Mouse (Mus musculus): ENCODE measurements around the gene Prss22.
A peak's percentile ranks its signal among the peaks of the same experiment; 100 is the strongest.

Gene Prss22

GRCm38 (mm10) chr17:23997901-23998300 lies at the start of gene Prss22:
Gene Prss22, minus strand, starts transcription at chr17:23998100.
- DNase-seq (ENCODE audit: low spot score): no peak

- DNase-seq (ENCODE audit: low spot score): no peak
Measured at GRCm38 (mm10) chr17:24046026-24046425, 48.1 kb upstream of the Prss22 start.

- no peak for DNase-seq (ENCODE audit: low spot score)
Measured at GRCm38 (mm10) chr17:24045608-24046007, 47.7 kb upstream of the Prss22 start.

- DNase-seq (ENCODE audit: low spot score): no peak
Measured at GRCm38 (mm10) chr17:24044482-24044881, 46.6 kb upstream of the Prss22 start.

- DNase-seq (ENCODE audit: low spot score): no peak
Measured at GRCm38 (mm10) chr17:24037844-24038243, 39.9 kb upstream of the Prss22 start, which contains the start of gene Prss27. Gene Prss27, plus strand, starts transcription at chr17:24038144.

- peak; percentile 12 for DNase-seq (ENCODE audit: low spot score)
Measured at GRCm38 (mm10) chr17:24037360-24037759, 39.5 kb upstream of the Prss22 start.

- no peak for DNase-seq (ENCODE audit: low spot score)
Measured at GRCm38 (mm10) chr17:24036954-24037353, 39.1 kb upstream of the Prss22 start.

GRCm38 (mm10) chr17:24035087-24035486 lies 37.2 kb upstream of the Prss22 start:
- no peak for DNase-seq (ENCODE audit: low spot score)

GRCm38 (mm10) chr17:24030551-24030950 lies 32.7 kb upstream of the Prss22 start:
- DNase-seq (ENCODE audit: low spot score): no peak

GRCm38 (mm10) chr17:24029477-24029876 lies 31.6 kb upstream of the Prss22 start:
- DNase-seq (ENCODE audit: low spot score): no peak

- DNase-seq (ENCODE audit: low spot score): peak; percentile 23
Measured at GRCm38 (mm10) chr17:24021375-24022199, 23.7 kb upstream of the Prss22 start.

- peak; percentile 59 for DNase-seq (ENCODE audit: low spot score)
Measured at GRCm38 (mm10) chr17:24020696-24021095, 22.8 kb upstream of the Prss22 start.

GRCm38 (mm10) chr17:24015727-24016126 lies 17.8 kb upstream of the Prss22 start:
- peak; percentile 36 for DNase-seq (ENCODE audit: low spot score)

- no peak for DNase-seq (ENCODE audit: low spot score)
Measured at GRCm38 (mm10) chr17:24014433-24014965, 16.6 kb upstream of the Prss22 start.

GRCm38 (mm10) chr17:24012921-24013320 lies 15.0 kb upstream of the Prss22 start:
- no peak for DNase-seq (ENCODE audit: low spot score)

- no peak for DNase-seq (ENCODE audit: low spot score)
Measured at GRCm38 (mm10) chr17:24009617-24010016, 11.7 kb upstream of the Prss22 start.

GRCm38 (mm10) chr17:24008105-24008504 lies 10.2 kb upstream of the Prss22 start:
- DNase-seq (ENCODE audit: low spot score): no peak

GRCm38 (mm10) chr17:24007391-24007790 lies 9.5 kb upstream of the Prss22 start:
- DNase-seq (ENCODE audit: low spot score): peak; percentile 55

- DNase-seq (ENCODE audit: low spot score): peak; percentile 15
Measured at GRCm38 (mm10) chr17:24006930-24007329, 9.0 kb upstream of the Prss22 start.

- DNase-seq (ENCODE audit: low spot score): no peak
Measured at GRCm38 (mm10) chr17:24005049-24005448, 7.1 kb upstream of the Prss22 start.

GRCm38 (mm10) chr17:24004071-24004665 lies 6.3 kb upstream of the Prss22 start:
- no peak for DNase-seq (ENCODE audit: low spot score)

- DNase-seq (ENCODE audit: low spot score): no peak
Measured at GRCm38 (mm10) chr17:24000404-24000803, 2.5 kb upstream of the Prss22 start.

- no peak for DNase-seq (ENCODE audit: low spot score)
Measured at GRCm38 (mm10) chr17:23998383-23998782, 483 bp upstream of the Prss22 start.

All from lung, postnatal 25 days (tissue).